Mouse (Mus musculus) liver, embryonic 11.5 days (tissue): ENCODE measurements around the gene Tnk1. TPM values are rescaled to one million over a fixed set of nuclear protein-coding genes. Genes with fewer than 3 reads are reported as not detected.

Source experiments
- ATAC-seq: fragments of 200-750 bp; cut with Nextera tagmentation; replicated peaks from 2 replicates; pipeline ENCODE4 v1.8.0; 2017; ENCODE audit warnings: moderate number of reproducible peaks, mild to moderate bottlenecking, moderate TSS enrichment, moderate library complexity; ENCODE audit not compliant: low FRiP score
- DNase-seq: peaks from one replicate; pipeline ENCODE4 v3.0.0-alpha.2; 2017; ENCODE audit warnings: low spot score
- H3K27ac ChIP-seq: fragments of 300-500 bp; sonication (generic); 2 replicates; pipeline ENCODE4 v1.5.1; 2014; ENCODE audit warnings: mild to moderate bottlenecking, low read depth, low read length, control low read depth
- H3K27me3 ChIP-seq: fragments of 300-500 bp; sonication (generic); replicated peaks from 2 replicates; pipeline ENCODE4 v1.6.1; 2014; ENCODE audit warnings: low read length, mixed read lengths; ENCODE audit not compliant: control insufficient read depth, insufficient read depth
- H3K36me3 ChIP-seq: fragments of 300-500 bp; sonication (generic); 2 replicates; pipeline ENCODE4 v1.6.1; 2014; ENCODE audit warnings: mild to moderate bottlenecking, low read length, moderate library complexity, mixed read lengths; ENCODE audit not compliant: control insufficient read depth, insufficient read depth
- H3K4me1 ChIP-seq: fragments of 300-500 bp; sonication (generic); replicated peaks from 2 replicates; pipeline ENCODE4 v1.6.1; 2014; ENCODE audit warnings: low read length, mixed read lengths; ENCODE audit not compliant: control insufficient read depth, insufficient read depth
- H3K4me2 ChIP-seq: fragments of 300-500 bp; sonication (generic); 2 replicates; pipeline ENCODE4 v1.6.1; 2014; ENCODE audit warnings: mild to moderate bottlenecking, control low read depth, moderate library complexity
- H3K4me3 ChIP-seq: fragments of 300-500 bp; sonication (generic); 2 replicates; pipeline ENCODE4 v1.5.1; 2014; ENCODE audit warnings: low read depth, low read length, control low read depth
- H3K9ac ChIP-seq: fragments of 300-500 bp; sonication (generic); 2 replicates; pipeline ENCODE4 v1.6.1; 2014; ENCODE audit warnings: low read depth, low read length, control low read depth
- H3K9me3 ChIP-seq: fragments of 300-500 bp; sonication (generic); 2 replicates; pipeline ENCODE4 v1.6.1; 2016; ENCODE audit warnings: low read length, inconsistent platforms, mixed read lengths; ENCODE audit not compliant: control insufficient read depth
- WGBS: fragments of 180-500 bp; shearing (Covaris S2); extraction: QIAGEN DNeasy Blood & Tissue Kit; methylation state at CpG from one replicate; pipeline ENCODE4 v1.1.7; 2014; 5-methylcytosine and 5-hydroxymethylcytosine counted together
- polyA plus RNA-seq: library from polyadenylated mRNA; unstranded; fragments of >200 nt; fragmentation: Nextera tagmentation; extraction: Ambion mirVana; gene quantifications from 2 replicates; pipeline ENCODE4 v1.2.1, GENCODE M21; 2014

The Tnk1 gene
- polyA plus RNA-seq, 1 experiment from 2014 or later, result 0.62 TPM

DNA sequence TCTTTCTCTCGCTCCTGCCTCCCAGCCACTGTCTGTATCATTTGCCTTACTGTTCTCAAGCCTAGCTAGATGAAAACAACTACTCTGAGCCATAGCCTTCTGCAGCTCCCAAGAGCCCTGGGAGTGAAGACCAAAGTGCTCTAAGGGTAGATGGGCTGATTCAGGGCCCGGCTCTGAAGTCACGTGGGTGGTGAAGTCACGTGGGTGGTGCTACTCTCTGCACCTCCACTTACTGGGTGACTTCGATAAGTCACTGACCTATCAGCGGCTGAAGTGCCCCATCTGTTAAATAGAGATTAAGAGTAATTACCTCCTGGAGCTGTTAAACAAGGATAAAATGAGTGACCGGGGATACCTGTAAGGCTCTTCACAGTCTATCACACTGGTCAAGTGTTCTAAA lies 4.5 kb downstream of the Tnk1 start:
- peak overlapping the region; percentile 21; the same call in 1 of the 2 replicates for H3K4me3 ChIP-seq
- DNase-seq (peak; percentile 65), ATAC-seq (peak; percentile 93)
- H3K4me1 ChIP-seq, result peaks cover 45% of the 10 kb centered on the region
- peaks cover 16% of the 10 kb centered on the region for H3K27me3 ChIP-seq
- 43% methylated on average over 7 of the region's 7 CpGs for WGBS
- peak overlapping the region; percentile 52 for H3K4me2 ChIP-seq
- H3K27ac ChIP-seq, result peak overlapping the region; percentile 94
- peaks cover 20% of the 10 kb centered on the region for H3K36me3 ChIP-seq
- no peaks in the 10 kb centered on the region for H3K9me3 ChIP-seq
- H3K9ac ChIP-seq, result peak overlapping the region; percentile 4

DNA sequence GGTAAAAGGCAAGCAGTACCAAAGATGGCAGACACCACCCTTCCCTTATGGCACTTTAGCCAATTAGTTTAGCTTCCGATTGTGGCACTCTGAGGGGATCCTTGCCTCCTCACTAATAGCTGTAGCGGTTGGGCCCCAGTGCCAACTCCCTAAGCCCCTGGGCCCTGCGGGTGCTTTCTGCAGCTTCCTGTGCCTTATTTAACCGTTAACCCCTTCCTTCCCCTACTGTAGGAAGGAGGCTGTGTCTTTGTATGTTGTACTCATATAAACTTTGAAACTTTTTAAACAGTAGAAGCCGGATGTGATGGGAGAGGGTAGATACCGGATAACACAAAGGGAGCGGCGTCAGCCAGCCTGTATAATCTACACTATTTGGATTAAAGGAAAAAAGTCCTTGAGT lies 7.8 kb downstream of the Tnk1 start:
- no peak for DNase-seq
- Histone ChIP-seq H3K4me1 (peaks cover 60% of the 10 kb centered on the region), H3K27me3 (no peaks in the 10 kb centered on the region), H3K4me3 (no peak overlapping the region), H3K27ac (peak overlapping the region; percentile 21; the same call in 1 of the 2 replicates), H3K9ac (no peak overlapping the region), H3K9me3 (no peaks in the 10 kb centered on the region), H3K4me2 (no peak overlapping the region; the same call in 1 of the 2 replicates), H3K36me3 (peaks cover 24% of the 10 kb centered on the region)
- no peak for ATAC-seq
- WGBS, result 72% methylated on average over 8 of the region's 8 CpGs

DNA sequence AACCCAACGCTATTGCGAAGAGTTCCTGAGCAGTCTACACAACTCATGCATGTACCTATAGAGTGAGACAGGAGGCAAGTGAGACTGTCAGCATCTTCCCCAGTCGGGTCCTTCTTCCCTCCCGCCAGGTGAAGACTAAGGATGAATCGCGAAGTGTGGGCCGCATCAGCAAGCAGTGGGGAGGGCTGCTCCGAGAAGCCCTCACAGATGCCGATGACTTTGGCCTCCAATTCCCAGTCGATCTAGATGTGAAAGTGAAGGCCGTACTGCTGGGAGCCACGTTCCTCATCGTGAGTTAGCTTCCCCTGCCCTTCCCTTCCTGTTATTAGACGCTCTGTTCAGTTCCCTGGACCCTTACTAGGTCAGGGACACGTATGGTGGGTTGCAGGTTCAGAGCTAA lies 8.6 kb downstream of the Tnk1 start:
- 89% methylated on average over 15 of the region's 15 CpGs for WGBS
- Histone ChIP-seq H3K9me3 (no peaks in the 10 kb centered on the region), H3K27ac (peak overlapping the region; percentile 21; the same call in 1 of the 2 replicates), H3K36me3 (peaks cover 24% of the 10 kb centered on the region), H3K27me3 (no peaks in the 10 kb centered on the region), H3K9ac (no peak overlapping the region), H3K4me1 (peaks cover 56% of the 10 kb centered on the region), H3K4me2 (no peak overlapping the region), H3K4me3 (no peak overlapping the region)
- DNase-seq (no peak), ATAC-seq (no peak)

DNA sequence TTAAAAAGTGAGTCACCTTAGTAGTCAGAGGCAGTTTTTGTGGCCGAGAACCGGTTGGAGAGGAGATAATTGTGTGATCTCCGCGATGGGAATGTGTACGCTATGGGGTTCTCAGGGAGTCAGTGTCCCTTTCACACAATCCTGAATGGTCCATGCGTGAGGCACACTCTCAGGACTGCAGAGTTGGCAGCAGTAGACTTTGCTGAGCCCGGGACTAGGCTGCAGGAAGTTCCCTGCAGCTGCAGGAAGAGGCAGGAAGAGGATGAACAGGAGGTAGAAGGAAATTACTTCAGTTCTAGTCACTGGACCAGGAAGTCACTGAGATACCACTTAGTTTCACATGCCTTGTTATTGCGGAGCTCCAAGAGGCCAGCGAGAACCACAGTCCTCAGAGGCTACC lies 9.4 kb downstream of the Tnk1 start:
- H3K36me3 ChIP-seq, result peaks cover 24% of the 10 kb centered on the region
- no peaks in the 10 kb centered on the region for H3K9me3 ChIP-seq
- H3K4me3 ChIP-seq, result no peak overlapping the region
- whole genome bisulfite sequencing, result 78% methylated on average over 9 of the region's 9 CpGs
- peak overlapping the region; percentile 16; the same call in 1 of the 2 replicates for H3K27ac ChIP-seq
- H3K4me1 ChIP-seq, result peaks cover 51% of the 10 kb centered on the region
- peak overlapping the region; percentile 15; the same call in 1 of the 2 replicates for H3K4me2 ChIP-seq
- ATAC-seq (no peak), DNase-seq (no peak)
- H3K27me3 ChIP-seq, result no peaks in the 10 kb centered on the region
- no peak overlapping the region for H3K9ac ChIP-seq

DNA sequence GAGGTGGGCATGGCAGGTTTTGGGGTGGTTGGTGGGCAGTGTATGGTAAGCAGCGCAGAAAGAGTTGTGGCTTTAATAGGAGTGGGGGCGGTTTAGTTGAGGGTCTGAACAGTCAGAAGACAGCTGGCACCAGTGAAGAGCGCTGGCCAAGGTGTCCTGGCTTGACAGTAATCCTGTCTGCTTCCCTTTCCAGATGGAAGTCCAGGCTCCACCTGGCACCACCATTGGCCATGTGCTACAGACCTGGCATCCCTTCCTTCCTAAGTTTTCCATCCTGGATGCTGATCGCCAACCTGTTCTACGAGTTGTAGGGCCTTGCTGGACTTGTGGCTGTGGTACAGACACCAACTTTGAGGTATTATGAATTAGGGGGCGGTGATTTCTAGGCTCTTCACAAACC lies 10.5 kb downstream of the Tnk1 start:
- H3K36me3 ChIP-seq, result peaks cover 24% of the 10 kb centered on the region
- 95% methylated on average over 6 of the region's 6 CpGs for WGBS
- no peaks in the 10 kb centered on the region for H3K9me3 ChIP-seq
- H3K27me3 ChIP-seq, result no peaks in the 10 kb centered on the region
- H3K27ac ChIP-seq, result no peak overlapping the region
- H3K4me2 ChIP-seq, result peak overlapping the region; percentile 76
- DNase-seq (no peak), ATAC-seq (no peak)
- H3K9ac ChIP-seq, result no peak overlapping the region
- H3K4me1 ChIP-seq, result peaks cover 43% of the 10 kb centered on the region
- H3K4me3 ChIP-seq, result peak overlapping the region; percentile 74; the same call in 1 of the 2 replicates

DNA sequence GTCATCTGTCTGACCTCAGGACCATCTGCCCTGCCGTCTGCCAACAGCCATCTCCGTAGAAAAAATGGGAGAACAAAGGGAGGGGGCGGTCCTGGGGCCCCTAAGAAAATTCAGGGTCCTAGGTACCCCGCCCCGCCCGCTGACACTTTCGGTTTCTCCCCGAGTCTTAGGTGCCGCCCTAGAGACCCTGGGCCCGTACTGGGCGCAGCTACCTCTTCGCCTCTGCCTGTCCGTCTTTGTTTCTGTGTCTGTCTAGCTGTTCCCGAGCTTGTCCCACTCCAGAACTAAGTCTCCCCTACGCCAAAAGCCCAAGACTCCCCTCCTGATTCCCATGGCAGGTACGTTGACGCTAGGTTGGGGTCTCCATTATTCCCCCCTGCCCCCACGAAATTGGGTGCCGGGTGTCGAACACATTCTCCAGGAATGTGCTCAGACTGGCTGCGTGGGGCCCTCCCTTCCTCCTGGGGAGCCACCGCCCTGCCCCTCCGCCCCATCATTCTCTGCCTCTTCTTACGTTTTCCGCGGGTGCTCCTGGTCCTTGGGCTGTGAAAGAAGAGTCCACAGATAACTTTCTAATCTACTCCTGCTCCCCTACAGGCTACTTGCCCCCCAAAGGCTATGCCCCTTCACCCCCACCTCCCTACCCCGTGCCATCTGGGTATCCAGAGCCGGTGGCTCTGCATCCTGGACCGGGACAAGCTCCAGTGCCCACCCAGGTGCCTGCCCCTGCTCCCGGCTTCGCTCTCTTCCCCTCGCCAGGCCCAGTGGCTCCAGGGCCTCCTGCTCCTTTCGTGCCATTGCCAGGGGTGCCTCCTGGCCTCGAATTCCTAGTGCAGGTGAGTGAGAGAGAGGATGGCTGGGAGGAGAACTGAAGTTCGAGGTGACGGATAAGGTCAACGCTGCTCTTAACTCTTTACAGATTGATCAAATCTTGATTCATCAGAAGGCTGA lies 11.5 kb downstream of the Tnk1 start:
- no peaks in the 10 kb centered on the region for H3K27me3 ChIP-seq
- H3K27ac ChIP-seq, result peak overlapping the region; percentile 95
- 13% methylated on average over 37 of the region's 37 CpGs for WGBS
- DNase-seq (no peak), ATAC-seq (peak; percentile 56)
- H3K4me3 ChIP-seq, result peak overlapping the region; percentile 74
- peak overlapping the region; percentile 76 for H3K4me2 ChIP-seq
- peaks cover 37% of the 10 kb centered on the region for H3K4me1 ChIP-seq
- no peaks in the 10 kb centered on the region for H3K9me3 ChIP-seq
- peaks cover 24% of the 10 kb centered on the region for H3K36me3 ChIP-seq
- H3K9ac ChIP-seq, result peak overlapping the region; percentile 72

DNA sequence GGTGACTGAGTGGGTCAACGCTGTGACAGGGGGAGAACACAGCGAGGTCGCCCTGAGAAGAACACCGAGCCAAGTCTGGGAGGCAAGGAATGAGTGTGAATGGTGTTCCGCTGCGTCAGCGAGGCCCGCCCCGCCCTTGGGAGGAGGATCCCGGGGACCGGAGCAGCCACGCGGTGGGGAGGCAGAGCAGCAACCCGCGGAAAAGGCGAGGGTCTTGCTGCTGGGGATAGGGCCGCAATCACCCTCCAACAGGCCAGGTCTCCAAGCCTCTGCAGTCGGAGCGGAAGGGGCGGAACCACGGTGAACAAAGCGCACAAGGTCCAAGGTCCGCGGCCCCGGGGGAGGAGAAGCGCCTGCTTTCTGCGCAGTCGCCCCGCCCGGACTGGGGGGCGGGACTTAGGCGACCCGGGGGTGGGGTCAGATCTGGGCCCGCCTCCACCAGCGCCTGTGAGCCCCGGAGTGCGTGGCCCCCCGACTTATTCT lies 12.3 kb downstream of the Tnk1 start, which contains the start of gene Plscr3:
Gene Plscr3, plus strand, starts transcription at position 179 of the 483 bp plus-strand sequence.
- Histone ChIP-seq H3K4me2 (peak within 1 kb of the TSS; percentile 76), H3K4me3 (peak within 1 kb of the TSS; percentile 74), H3K27me3 (no peaks in the 10 kb centered on the region), H3K36me3 (peaks cover 19% of the 10 kb centered on the region), H3K9me3 (no peaks in the 10 kb centered on the region), H3K27ac (peak within 1 kb of the TSS; percentile 95), H3K9ac (peak within 1 kb of the TSS; percentile 72), H3K4me1 (peaks cover 31% of the 10 kb centered on the region)
- WGBS, result under 1% methylated on average over 38 of the region's 38 CpGs
- DNase-seq (peak; percentile 97), ATAC-seq (peak; percentile 90)

DNA sequence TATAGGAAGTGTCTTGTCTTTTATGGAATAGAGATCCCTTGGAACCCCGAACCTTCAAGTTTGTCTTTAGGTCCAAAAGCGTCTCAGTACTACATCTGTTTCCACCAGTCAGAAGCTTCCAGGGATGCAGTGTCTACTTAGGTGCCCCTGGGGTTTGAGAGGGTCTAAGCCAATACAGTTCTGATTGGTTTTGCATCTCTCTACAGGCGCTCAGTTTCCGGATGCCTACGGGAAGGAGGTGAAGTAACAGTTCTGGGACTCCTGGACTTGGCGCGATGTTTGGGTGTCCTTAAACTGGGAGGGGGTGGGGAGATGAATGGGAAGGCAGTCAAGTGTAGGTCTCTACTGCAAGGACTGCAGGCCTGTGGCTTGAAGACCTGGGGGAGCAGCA lies 19.8 kb downstream of the Tnk1 start:
- WGBS, result 0% methylated on average over 7 of the region's 7 CpGs
- H3K4me1 ChIP-seq, result peaks cover 41% of the 10 kb centered on the region

More for the DNA sequence above, 19.8 kb downstream of the Tnk1 start:
- Histone ChIP-seq H3K4me2 (peak overlapping the region; percentile 96), H3K9me3 (no peaks in the 10 kb centered on the region), H3K4me3 (peak overlapping the region; percentile 76), H3K27ac (peak overlapping the region; percentile 78), H3K27me3 (peaks cover 33% of the 10 kb centered on the region), H3K36me3 (no peaks in the 10 kb centered on the region; the same call in 1 of the 2 replicates), H3K9ac (peak overlapping the region; percentile 80)
- ATAC-seq (peak; percentile 3; the same call in 1 of the 2 replicates), DNase-seq (no peak)
